Mouse (Mus musculus) kidney, postnatal 0 days (tissue): Measurements from ENCODE around the gene Ubn2. TPM values are rescaled to one million over a fixed set of nuclear protein-coding genes. Genes with fewer than 3 reads are reported as not detected.
A peak's percentile ranks its signal among the peaks of the same experiment; 100 is the strongest.
"Not testable (repeated sequence)": the region's sequence is repeated elsewhere in the genome, so short reads cannot be mapped to it uniquely, and the experiment has no call there.

Experiments
- ATAC-seq: fragments of 200-750 bp; cut with Nextera tagmentation; replicated peaks from 2 replicates; pipeline ENCODE4 v1.8.0; 2017; ENCODE audit warnings: low read depth, moderate number of reproducible peaks, moderate TSS enrichment, moderate library complexity; ENCODE audit not compliant: low FRiP score
- DNase-seq: peaks from one replicate; pipeline ENCODE4 v3.0.0-alpha.2; 2016; ENCODE audit warnings: low spot score
- H3K27ac ChIP-seq: fragments of 300-500 bp; sonication (generic); 2 replicates; pipeline ENCODE4 v1.5.1; 2014; ENCODE audit warnings: mild to moderate bottlenecking
- H3K27me3 ChIP-seq: fragments of 300-500 bp; sonication (generic); 2 replicates; pipeline ENCODE4 v1.6.1; 2014; ENCODE audit warnings: low read length, mixed read lengths; ENCODE audit not compliant: insufficient read depth
- H3K36me3 ChIP-seq: fragments of 300-500 bp; sonication (generic); 2 replicates; pipeline ENCODE4 v1.6.1; 2014; ENCODE audit warnings: low read length, mixed read lengths; ENCODE audit not compliant: insufficient read depth
- H3K4me1 ChIP-seq: fragments of 300-500 bp; sonication (generic); replicated peaks from 2 replicates; pipeline ENCODE4 v1.6.1; 2014; ENCODE audit warnings: antibody characterized with exemption, low read length, mixed read lengths; ENCODE audit not compliant: insufficient read depth
- H3K4me2 ChIP-seq: fragments of 300-500 bp; sonication (generic); 2 replicates; pipeline ENCODE4 v1.6.1; 2014; ENCODE audit warnings: mild to moderate bottlenecking, low read length, moderate library complexity, mixed read lengths
- H3K4me3 ChIP-seq: fragments of 300-500 bp; sonication (generic); replicated peaks from 2 replicates; pipeline ENCODE4 v1.5.1; 2014; ENCODE audit warnings: low read depth, low read length
- H3K9ac ChIP-seq: fragments of 300-500 bp; sonication (generic); 2 replicates; pipeline ENCODE4 v1.6.1; 2014; ENCODE audit warnings: low read depth, low read length
- H3K9me3 ChIP-seq: fragments of 300-500 bp; sonication (generic); replicated peaks from 2 replicates; pipeline ENCODE4 v1.6.1; 2016; ENCODE audit warnings: low read length, inconsistent platforms, mixed read lengths
- CTCF ChIP-seq: IDR thresholded peaks from 2 replicates; pipeline ENCODE4 v1.5.1; 2016; ENCODE audit warnings: antibody characterized with exemption, low read depth, mild to moderate bottlenecking, moderate library complexity
- WGBS: fragments of 180-500 bp; shearing (Covaris S2); extraction: QIAGEN DNeasy Blood & Tissue Kit; methylation state at CpG from one replicate; pipeline ENCODE4 v1.1.7; 2014; 5-methylcytosine and 5-hydroxymethylcytosine counted together
- polyA plus RNA-seq: library from polyadenylated mRNA; unstranded; fragments of >200 nt; fragmentation: Nextera tagmentation; extraction: Ambion mirVana; gene quantifications from 2 replicates; pipeline ENCODE4 v1.2.1, GENCODE M21; 2015

Gene Ubn2
- polyA plus RNA-seq, 1 experiment from 2014 or later, result 8.3 TPM

GRCm38 (mm10) chr6:38453049-38453448, 19.3 kb downstream of the Ubn2 start:
- Histone ChIP-seq H3K27ac (no peak overlapping the region), H3K9ac (no peak overlapping the region), H3K27me3 (no peaks in the 10 kb centered on the region), H3K4me2 (no peak overlapping the region), H3K4me1 (no peaks in the 10 kb centered on the region), H3K9me3 (no peaks in the 10 kb centered on the region), H3K36me3 (peaks cover 19% of the 10 kb centered on the region), H3K4me3 (no peak overlapping the region)
- ATAC-seq, result no peak
- 93% methylated on average over 4 of the region's 4 CpGs for WGBS
- no peak for DNase-seq
- no peak for TF ChIP-seq CTCF

- not testable (repeated sequence) for H3K4me1 ChIP-seq, H3K9ac ChIP-seq, DNase-seq, H3K9me3 ChIP-seq, H3K27ac ChIP-seq, ATAC-seq, H3K4me2 ChIP-seq, H3K27me3 ChIP-seq, H3K4me3 ChIP-seq
- H3K36me3 ChIP-seq, result peaks cover 24% of the 10 kb centered on the region
Observed at GRCm38 (mm10) chr6:38456425-38456824, 22.7 kb downstream of the Ubn2 start.

- no peaks in the 10 kb centered on the region for H3K4me1 ChIP-seq
- H3K36me3 ChIP-seq, result peaks cover 22% of the 10 kb centered on the region; the same call in 1 of the 2 replicates
- no peak overlapping the region for H3K4me2 ChIP-seq
- no peaks in the 10 kb centered on the region for H3K9me3 ChIP-seq
- no peak for ATAC-seq
- H3K27ac ChIP-seq, result no peak overlapping the region
- TF ChIP-seq CTCF, result no peak
- WGBS, result 98% methylated on average over 3 of the region's 3 CpGs
- DNase-seq, result no peak
- H3K27me3 ChIP-seq, result no peaks in the 10 kb centered on the region
- no peak overlapping the region for H3K4me3 ChIP-seq
- no peak overlapping the region for H3K9ac ChIP-seq
Observed at GRCm38 (mm10) chr6:38458075-38458474, 24.3 kb downstream of the Ubn2 start.

GRCm38 (mm10) chr6:38469591-38469990, 35.8 kb downstream of the Ubn2 start:
- Histone ChIP-seq H3K4me2 (no peak overlapping the region), H3K27ac (no peak overlapping the region), H3K4me3 (no peak overlapping the region), H3K4me1 (no peaks in the 10 kb centered on the region), H3K36me3 (peaks cover 13% of the 10 kb centered on the region; the same call in 1 of the 2 replicates), H3K27me3 (no peaks in the 10 kb centered on the region), H3K9ac (no peak overlapping the region), H3K9me3 (no peaks in the 10 kb centered on the region)
- peak; percentile 54 for TF ChIP-seq CTCF
- 87% methylated on average over 4 of the region's 4 CpGs for WGBS
- no peak for ATAC-seq
- no peak for DNase-seq

GRCm38 (mm10) chr6:38481694-38482371, 48.1 kb downstream of the Ubn2 start:
- Histone ChIP-seq H3K9ac (no peak overlapping the region), H3K36me3 (peaks cover 44% of the 10 kb centered on the region), H3K27me3 (no peaks in the 10 kb centered on the region), H3K27ac (no peak overlapping the region), H3K4me1 (no peaks in the 10 kb centered on the region), H3K4me2 (no peak overlapping the region), H3K9me3 (no peaks in the 10 kb centered on the region), H3K4me3 (no peak overlapping the region)
- no peak for DNase-seq
- 63% methylated on average over 5 of the region's 5 CpGs for WGBS
- no peak for ATAC-seq
- TF ChIP-seq CTCF, result no peak

- DNase-seq, result peak; percentile 54
- peak; percentile 83 for TF ChIP-seq CTCF
- H3K27me3 ChIP-seq, result no peaks in the 10 kb centered on the region
- no peak overlapping the region for H3K4me2 ChIP-seq
- no peaks in the 10 kb centered on the region for H3K9me3 ChIP-seq
- peaks cover 27% of the 10 kb centered on the region for H3K36me3 ChIP-seq
- ATAC-seq, result no peak
- 90% methylated on average over 3 of the region's 3 CpGs for WGBS
- H3K4me3 ChIP-seq, result no peak overlapping the region
- no peak overlapping the region for H3K9ac ChIP-seq
- H3K27ac ChIP-seq, result no peak overlapping the region
- H3K4me1 ChIP-seq, result no peaks in the 10 kb centered on the region
Observed at GRCm38 (mm10) chr6:38492550-38492949, 58.8 kb downstream of the Ubn2 start.

- DNase-seq, result no peak
- no peak overlapping the region for H3K4me3 ChIP-seq
- H3K27me3 ChIP-seq, result no peaks in the 10 kb centered on the region
- H3K36me3 ChIP-seq, result peaks cover 32% of the 10 kb centered on the region
- ATAC-seq, result no peak
- H3K4me2 ChIP-seq, result no peak overlapping the region
- H3K27ac ChIP-seq, result no peak overlapping the region
- no peaks in the 10 kb centered on the region for H3K4me1 ChIP-seq
- no peak overlapping the region for H3K9ac ChIP-seq
- H3K9me3 ChIP-seq, result no peaks in the 10 kb centered on the region
- TF ChIP-seq CTCF, result no peak
- 42% methylated on average over 4 of the region's 4 CpGs for WGBS
Observed at GRCm38 (mm10) chr6:38495641-38496040, 61.9 kb downstream of the Ubn2 start.
